Mouse (Mus musculus): ENCODE results near the gene Snx25. TPM values are rescaled to one million over a fixed set of nuclear protein-coding genes. Genes with fewer than 3 reads are reported as not detected.

The Snx25 gene
- polyA plus RNA-seq, 2 experiments, result 4.2 to 4.3 TPM

DNA sequence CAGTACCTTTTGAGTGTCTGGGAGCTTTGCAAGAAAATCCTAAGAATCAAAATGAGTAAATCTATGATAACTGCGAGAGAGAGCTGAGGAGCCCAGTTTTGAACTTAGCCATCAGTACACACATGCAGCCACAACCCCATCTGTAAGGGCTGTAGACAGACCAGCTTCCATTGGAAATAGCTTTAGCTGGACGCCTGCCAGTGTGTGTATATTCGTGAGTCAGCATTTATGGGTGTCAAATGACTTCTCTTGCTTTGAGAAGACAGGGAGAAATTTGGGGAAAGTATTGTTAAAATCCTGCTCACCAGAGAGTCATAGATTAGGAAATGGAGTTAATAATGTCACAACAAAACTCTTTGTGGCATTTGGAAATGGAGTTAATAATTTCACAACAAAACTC is 165.3 kb downstream of the Snx25 start:
- no peak overlapping the region for H3K4me3 ChIP-seq (ENCODE audit: insufficient read depth in 1 of 2, low read depth in 2 of 2, low read length in 2 of 2)
- no peak overlapping the region for H3K4me2 ChIP-seq (ENCODE audit: low read depth)
- peaks cover 0 to 2% of the 10 kb centered on the region in 2 experiments; a peak in 1 of 4 replicates for H3K4me1 ChIP-seq (replicated peaks; ENCODE audit: control insufficient read depth in 2 of 2, insufficient read depth in 2 of 2, low read length in 1 of 2)
- DNase-seq (ENCODE audit: low read depth in 3 of 3, low spot score in 3 of 3) (no peak), ATAC-seq (ENCODE audit: insufficient read depth) (no peak)
- H3K27ac ChIP-seq, result no peak overlapping the region
- TF ChIP-seq CTCF (IDR thresholded peaks at IDR 0.05; ENCODE audit: low read depth) (no peak), EP300 (IDR thresholded peaks at IDR 0.05; ENCODE audit: low read depth) (no peak)
- H3K9me3 ChIP-seq (ENCODE audit: control insufficient read depth, low read length), result no peaks in the 10 kb centered on the region
- 65% methylated on average over 3 of the region's 3 CpGs for WGBS (ENCODE audit: insufficient replicate concordance)
- H3K36me3 ChIP-seq (replicated peaks; ENCODE audit: control insufficient read depth, insufficient read depth, low read depth), result peaks cover 20% of the 10 kb centered on the region
- no peaks in the 10 kb centered on the region for H3K27me3 ChIP-seq (ENCODE audit: control insufficient read depth, insufficient read depth, low read length)
- no peak overlapping the region for H3K9ac ChIP-seq (replicated peaks)

Other genes with a start within 250 kb of the Snx25 start
- not detected in 2 replicates for gene Ccdc110, start 217.5 kb downstream of the Snx25 start, polyA plus RNA-seq (2012; rRNA removed)
- gene Ccdc110, start 217.5 kb downstream of the Snx25 start, polyA plus RNA-seq (2014; fragmentation: Nextera tagmentation; extraction: Ambion mirVana), result not detected in 2 replicates
- gene 1700029J07Rik, start 176.9 kb downstream of the Snx25 start, polyA plus RNA-seq (2012; rRNA removed), result 0.37 and 0.65 TPM in 2 replicates
- gene 1700029J07Rik, start 176.9 kb downstream of the Snx25 start, polyA plus RNA-seq (2014; fragmentation: Nextera tagmentation; extraction: Ambion mirVana), result 0.18 and 0.53 TPM in 2 replicates
- gene Ufsp2, start 176.6 kb downstream of the Snx25 start, polyA plus RNA-seq (2012; rRNA removed), result 13.7 and 20.1 TPM in 2 replicates
- gene Ufsp2, start 176.6 kb downstream of the Snx25 start, polyA plus RNA-seq (2014; fragmentation: Nextera tagmentation; extraction: Ambion mirVana), result 32.4 and 36.0 TPM in 2 replicates
- 0.02 TPM in 1 of 2 replicates, not detected in the other for gene Lrp2bp, start 152.9 kb downstream of the Snx25 start, polyA plus RNA-seq (2012; rRNA removed)
- gene Lrp2bp, start 152.9 kb downstream of the Snx25 start, polyA plus RNA-seq (2014; fragmentation: Nextera tagmentation; extraction: Ambion mirVana), result 0.08 and 0.17 TPM in 2 replicates
- gene Ankrd37, start 146.5 kb downstream of the Snx25 start, polyA plus RNA-seq (2012; rRNA removed), result 1.5 and 2.0 TPM in 2 replicates
- gene Ankrd37, start 146.5 kb downstream of the Snx25 start, polyA plus RNA-seq (2014; fragmentation: Nextera tagmentation; extraction: Ambion mirVana), result 3.1 and 3.2 TPM in 2 replicates
- 2.7 and 3.9 TPM in 2 replicates for gene Cfap97, start 388 bp downstream of the Snx25 start, polyA plus RNA-seq (2012; rRNA removed)
- 7.2 and 7.4 TPM in 2 replicates for gene Cfap97, start 388 bp downstream of the Snx25 start, polyA plus RNA-seq (2014; fragmentation: Nextera tagmentation; extraction: Ambion mirVana)
- gene Slc25a4, start 59.1 kb upstream of the Snx25 start, polyA plus RNA-seq (2012; rRNA removed), result 49.7 and 51.4 TPM in 2 replicates
- 83.1 and 88.3 TPM in 2 replicates for gene Slc25a4, start 59.1 kb upstream of the Snx25 start, polyA plus RNA-seq (2014; fragmentation: Nextera tagmentation; extraction: Ambion mirVana)
- gene Helt, start 142.5 kb upstream of the Snx25 start, polyA plus RNA-seq (2012; rRNA removed), result not detected in 2 replicates
- not detected in 2 replicates for gene Helt, start 142.5 kb upstream of the Snx25 start, polyA plus RNA-seq (2014; fragmentation: Nextera tagmentation; extraction: Ambion mirVana)

All from liver, embryonic 14.5 days (tissue).